Mouse (Mus musculus) monocyte, adult 2 months (primary cell): Measurements from ENCODE around the gene Cdca4.
A peak's percentile ranks its signal among the peaks of the same experiment; 100 is the strongest.

Experiments
- DNase-seq, 2 experiments: peaks; one replicate each; pipeline ENCODE4 v3.0.0; 2022; ENCODE audit warnings: low spot score in 2 of 2, low read depth in 1 of 2

Cdca4 gene

GRCm38 (mm10) chr12:112829244-112829864, at the start of gene Cdca4:
Gene Cdca4 (minus strand): TSS chr12:112829423.
- DNase-seq: peak; percentile 94 to 95

- DNase-seq: no peak
Observed at GRCm38 (mm10) chr12:112877607-112878020, 48.4 kb upstream of the Cdca4 start.

- DNase-seq: no peak
Observed at GRCm38 (mm10) chr12:112877073-112877576, 47.9 kb upstream of the Cdca4 start.

GRCm38 (mm10) chr12:112876332-112877072, 47.3 kb upstream of the Cdca4 start:
- no peak for DNase-seq

- DNase-seq: peak; percentile 67 to 85
Observed at GRCm38 (mm10) chr12:112875225-112876013, 46.2 kb upstream of the Cdca4 start.

- no peak for DNase-seq
Observed at GRCm38 (mm10) chr12:112874199-112874598, 45.0 kb upstream of the Cdca4 start.

DNA sequence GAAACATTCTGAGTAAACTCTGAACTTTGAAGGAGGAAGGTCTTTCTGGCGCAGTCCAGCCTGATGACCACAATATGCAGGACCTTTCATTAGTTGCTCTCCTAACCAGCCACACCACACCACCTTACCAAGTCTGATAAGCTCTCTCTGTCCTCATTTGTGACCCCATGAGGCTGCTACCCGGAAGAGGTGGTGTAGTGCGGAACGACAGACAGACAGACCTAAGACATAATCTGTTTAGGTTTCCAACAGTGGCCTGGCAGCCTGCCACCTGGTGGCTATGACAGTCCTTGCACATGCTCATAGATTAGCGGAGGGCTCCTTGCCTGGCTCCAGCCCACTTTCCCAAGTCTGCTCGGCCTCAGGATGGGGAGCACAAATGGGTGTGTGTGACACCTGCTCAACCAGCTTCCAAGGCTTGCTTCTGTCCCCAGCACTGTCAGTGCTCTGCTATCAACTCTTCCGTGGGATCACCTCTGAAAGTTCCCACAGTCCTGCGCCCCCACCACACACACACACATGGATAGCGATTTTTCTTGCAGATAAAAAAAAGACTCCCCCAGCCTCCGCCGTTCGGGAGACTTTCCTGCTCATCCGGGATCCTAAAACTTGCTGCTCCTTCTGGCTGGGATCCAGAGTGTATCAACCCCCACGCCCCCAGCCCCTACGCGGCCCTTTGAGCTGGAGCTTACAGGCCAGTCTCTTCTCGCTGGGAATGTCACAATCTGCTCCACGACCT, 44.4 kb upstream of the Cdca4 start:
- DNase-seq: peak in 1 of 2 experiments; percentile 71

GRCm38 (mm10) chr12:112872991-112873390, 43.8 kb upstream of the Cdca4 start:
- DNase-seq: no peak

DNA sequence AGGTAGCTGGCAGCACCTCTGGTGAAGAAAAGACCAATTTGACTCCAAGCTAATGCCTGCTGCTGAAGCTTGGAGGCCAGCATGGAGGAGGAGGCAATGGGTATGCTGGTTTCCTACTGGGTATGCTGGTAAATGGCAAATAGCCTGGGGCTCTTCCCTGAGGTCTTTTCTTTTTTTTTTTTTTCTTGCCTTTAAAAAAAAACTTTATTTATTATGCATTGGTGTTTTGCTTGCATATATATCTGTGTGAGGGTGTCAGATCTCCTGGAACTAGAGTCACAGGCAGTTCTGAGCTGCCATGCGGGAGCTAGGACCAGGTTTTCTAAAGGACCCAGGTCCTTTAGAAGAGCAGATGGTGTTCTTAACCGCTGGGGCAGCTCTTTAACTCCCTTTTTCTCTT, 42.0 kb upstream of the Cdca4 start:
- DNase-seq: no peak

DNA sequence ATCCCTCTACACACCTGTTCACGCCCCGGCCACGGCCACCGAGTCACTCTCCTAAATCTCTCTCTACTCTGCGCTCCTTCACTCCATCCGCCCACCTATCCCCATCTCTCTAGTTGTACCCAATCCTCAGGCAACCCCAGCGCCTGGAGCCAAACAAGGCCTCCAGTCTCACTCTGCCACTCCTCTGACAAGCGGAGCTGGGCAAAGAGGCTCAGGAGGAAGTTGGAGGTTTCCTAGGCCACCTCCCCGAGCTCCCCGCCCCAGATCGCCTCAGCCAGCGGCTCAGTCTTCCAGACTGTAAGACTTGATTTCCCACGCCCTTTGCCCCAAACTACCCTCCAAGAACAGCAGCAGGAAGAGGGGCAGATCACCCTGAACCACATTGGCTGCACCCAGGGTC, 41.6 kb upstream of the Cdca4 start:
- peak in 1 of 2 experiments; percentile 65 for DNase-seq

- DNase-seq: no peak
Observed at GRCm38 (mm10) chr12:112869783-112870204, 40.6 kb upstream of the Cdca4 start.

- DNase-seq: no peak
Observed at GRCm38 (mm10) chr12:112868178-112869087, 39.2 kb upstream of the Cdca4 start, which contains the start of gene Gpr132. Gene Gpr132 (minus strand): TSS chr12:112868228.

- DNase-seq: peak in 1 of 2 experiments; percentile 76
Observed at GRCm38 (mm10) chr12:112867106-112867674, 38.0 kb upstream of the Cdca4 start.

GRCm38 (mm10) chr12:112866467-112867080, 37.4 kb upstream of the Cdca4 start:
- peak in 1 of 2 experiments; percentile 69 for DNase-seq

- peak; percentile 63 to 70 for DNase-seq
Observed at GRCm38 (mm10) chr12:112864804-112865203, 35.6 kb upstream of the Cdca4 start.

DNA sequence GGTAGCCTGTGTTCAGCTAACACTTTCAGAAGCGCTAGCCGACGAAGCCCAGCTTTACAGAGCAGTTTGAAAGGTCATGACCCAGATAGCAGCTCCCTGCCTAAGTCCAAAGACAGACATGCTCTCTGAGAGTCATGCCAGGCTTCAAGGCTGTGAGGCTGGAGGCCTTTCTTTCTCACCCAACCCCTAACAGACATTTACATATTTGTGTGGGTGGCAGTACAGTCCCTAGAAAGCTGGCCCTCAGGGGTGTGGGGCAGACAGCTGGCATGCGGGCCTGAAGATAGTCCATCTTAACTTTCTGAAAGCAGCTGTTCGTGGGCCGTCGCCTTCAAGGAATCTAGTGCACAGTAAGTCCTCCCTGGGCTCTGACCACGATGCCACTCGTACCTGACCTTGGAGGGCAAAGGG, 32.7 kb upstream of the Cdca4 start:
- no peak for DNase-seq

DNA sequence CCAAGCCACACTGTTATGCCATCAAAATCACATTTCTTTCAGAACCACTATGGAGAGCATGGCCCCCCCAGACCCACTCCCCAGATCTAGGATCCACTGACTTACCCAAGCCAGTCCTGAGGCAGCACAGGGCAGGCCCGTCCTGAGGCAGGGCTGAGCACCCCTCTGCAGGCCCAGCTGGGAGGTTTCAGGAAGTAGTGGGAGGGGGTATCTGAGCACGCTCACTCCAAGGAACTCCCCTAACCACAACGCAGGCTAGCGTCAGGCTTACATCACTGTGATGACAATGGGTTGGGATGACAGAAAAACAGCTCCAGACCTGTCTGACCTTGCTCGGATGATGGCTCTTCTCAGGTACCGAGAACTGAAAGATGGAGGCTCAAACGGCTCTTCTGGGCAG, 31.5 kb upstream of the Cdca4 start:
- peak in 1 of 2 experiments; percentile 83 for DNase-seq

DNA sequence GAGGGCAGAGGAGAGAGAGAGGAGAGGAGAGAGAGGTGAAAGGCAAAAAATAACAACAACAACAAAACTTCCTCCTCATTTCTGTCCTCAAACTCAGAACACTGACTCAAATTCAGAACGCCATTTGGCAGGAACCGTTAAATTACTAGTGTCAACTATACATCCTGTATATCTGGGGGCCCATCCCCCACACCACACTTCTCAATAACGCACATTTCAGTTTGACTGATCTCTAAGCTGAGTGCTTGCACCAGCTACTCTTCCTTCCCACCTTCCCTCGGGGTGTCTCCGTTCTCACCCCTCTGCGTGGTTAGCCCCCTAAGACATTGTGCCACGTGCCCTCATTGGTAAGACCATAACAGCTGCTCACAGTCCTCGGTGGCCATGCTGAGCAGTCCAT, 30.7 kb upstream of the Cdca4 start:
- peak in 1 of 2 experiments; percentile 48 for DNase-seq
